In genomic region chr2:150904272-150904935, GRCm38 (mm10) we compare ENCODE assay signal across 8 mouse cellular contexts. TPM values are rescaled to one million over a fixed set of nuclear protein-coding genes. Genes with fewer than 3 reads are reported as not detected.
DNase-seq lines count a peak whose midpoint lies in the region; ATAC-seq and TF ChIP-seq lines count a peak whose summit lies in the region.

Gene Abhd12 (minus strand): TSS chr2:150904741.

- peak within 1 kb of the TSS; percentile 87 for H3K9ac ChIP-seq in embryonic facial prominence, embryonic 14.5 days (ENCODE audit: low read depth, low read length)
- H3K9ac ChIP-seq in limb, embryonic 14.5 days (ENCODE audit: low read depth, low read length, severe bottlenecking) = peak within 1 kb of the TSS; percentile 83
- peak within 1 kb of the TSS; percentile 93 for H3K9ac ChIP-seq in midbrain, postnatal 0 days (replicated peaks; ENCODE audit: low read length, poor library complexity, severe bottlenecking)

- H3K9me3 ChIP-seq in embryonic facial prominence, embryonic 14.5 days (ENCODE audit: control insufficient read depth, low read length) = no peaks in the 10 kb centered on the region
- no peaks in the 10 kb centered on the region for H3K9me3 ChIP-seq in limb, embryonic 14.5 days (ENCODE audit: control insufficient read depth, low read length)
- H3K9me3 ChIP-seq in midbrain, postnatal 0 days (ENCODE audit: low read length) = no peaks in the 10 kb centered on the region

- ATAC-seq in embryonic facial prominence, embryonic 14.5 days (ENCODE audit: low read depth) = peak; percentile 98
- peak; percentile 97 for ATAC-seq in limb, embryonic 14.5 days (ENCODE audit: low FRiP score, low read depth)
- peak; percentile 98 for ATAC-seq in midbrain, postnatal 0 days (ENCODE audit: low FRiP score)

- H3K4me2 ChIP-seq in embryonic facial prominence, embryonic 14.5 days (ENCODE audit: low read depth, low read length) = peak within 1 kb of the TSS; percentile 82
- H3K4me2 ChIP-seq in limb, embryonic 14.5 days (replicated peaks; ENCODE audit: low read depth, low read length, severe bottlenecking) = peak within 1 kb of the TSS; percentile 93
- H3K4me2 ChIP-seq in midbrain, postnatal 0 days (ENCODE audit: low read depth, low read length, poor library complexity, severe bottlenecking) = peak within 1 kb of the TSS; percentile 76

- TF ChIP-seq POLR2A in limb, embryonic 14.5 days (IDR thresholded peaks at IDR 0.05; ENCODE audit: borderline replicate concordance, extremely low read depth, insufficient read depth, insufficient read length) = no peak

- whole genome bisulfite sequencing in embryonic facial prominence, embryonic 14.5 days = 0% methylated on average over 38 of the region's 72 CpGs
- under 1% methylated on average over 45 of the region's 72 CpGs for WGBS in limb, embryonic 14.5 days
- under 1% methylated on average over 66 of the region's 72 CpGs for WGBS in midbrain, postnatal 0 days

- peak within 1 kb of the TSS; percentile 84 for H3K27ac ChIP-seq in embryonic facial prominence, embryonic 14.5 days (replicated peaks; ENCODE audit: low read depth, low read length)
- H3K27ac ChIP-seq in limb, embryonic 14.5 days (replicated peaks; ENCODE audit: low read depth, low read length) = peak within 1 kb of the TSS; percentile 77
- peak within 1 kb of the TSS; percentile 88 for H3K27ac ChIP-seq in midbrain, postnatal 0 days (ENCODE audit: low read depth, low read length)

- H3K4me1 ChIP-seq in embryonic facial prominence, embryonic 14.5 days (ENCODE audit: control insufficient read depth, insufficient read depth, low read length) = peaks cover 15% of the 10 kb centered on the region
- peaks cover 6% of the 10 kb centered on the region for H3K4me1 ChIP-seq in limb, embryonic 14.5 days (ENCODE audit: control insufficient read depth, insufficient read depth, low read length)
- H3K4me1 ChIP-seq in midbrain, postnatal 0 days (ENCODE audit: insufficient read depth, low read length) = peaks cover 3% of the 10 kb centered on the region; the same call in 1 of the 2 replicates

- TF ChIP-seq CTCF in midbrain, postnatal 0 days (IDR thresholded peaks at IDR 0.05) = no peak

- H3K4me3 ChIP-seq in embryonic facial prominence, embryonic 14.5 days (ENCODE audit: low read depth, low read length) = peak within 1 kb of the TSS; percentile 84
- H3K4me3 ChIP-seq in limb, embryonic 14.5 days (replicated peaks; ENCODE audit: low read length) = peak within 1 kb of the TSS; percentile 88
- peak within 1 kb of the TSS; percentile 93 for H3K4me3 ChIP-seq in midbrain, postnatal 0 days (ENCODE audit: low read depth, low read length)

- H3K36me3 ChIP-seq in embryonic facial prominence, embryonic 14.5 days (ENCODE audit: control insufficient read depth, insufficient read depth, low read length) = no peaks in the 10 kb centered on the region
- H3K36me3 ChIP-seq in limb, embryonic 14.5 days (ENCODE audit: control insufficient read depth, insufficient read depth, low read length) = no peaks in the 10 kb centered on the region
- 0 out of 2 replicates have a peak, but pooled peaks cover 5% of the 10 kb centered on the region for H3K36me3 ChIP-seq in midbrain, postnatal 0 days (ENCODE audit: insufficient read depth, low read length)

- peak; percentile 97 for DNase-seq in 3T3-L1 (ENCODE audit: low read depth, low spot score)
- peak; percentile 95 to 97 for DNase-seq in adrenal gland, postnatal 4 days (ENCODE audit: low spot score in 2 of 2)
- DNase-seq in embryonic facial prominence, embryonic 14.5 days (ENCODE audit: low spot score) = peak; percentile 98
- peak; percentile 96 for DNase-seq in heart, adult 8-10 months (ENCODE audit: low spot score)
- peak; percentile 98 for DNase-seq in kidney, adult 9 months
- DNase-seq in limb, embryonic 14.5 days (ENCODE audit: low spot score) = peak; percentile 94
- DNase-seq in midbrain, postnatal 0 days (ENCODE audit: low spot score) = peak; percentile 98
- DNase-seq in spleen, postnatal 14 days (ENCODE audit: low spot score in 2 of 2) = peak; percentile 98 to 99

- no peaks in the 10 kb centered on the region for H3K27me3 ChIP-seq in embryonic facial prominence, embryonic 14.5 days (replicated peaks; ENCODE audit: control insufficient read depth, insufficient read depth, low read length)
- H3K27me3 ChIP-seq in limb, embryonic 14.5 days (ENCODE audit: control insufficient read depth, insufficient read depth, low read length) = no peaks in the 10 kb centered on the region
- H3K27me3 ChIP-seq in midbrain, postnatal 0 days (ENCODE audit: insufficient read depth, low read length) = no peaks in the 10 kb centered on the region

RNA-seq across cellular contexts. Expression of gene Abhd12, which starts in this region (rescaled TPM):
- 10 to 100 TPM; 52.0 to 52.8 TPM for total RNA-seq in adrenal gland, postnatal 4 days (2021)
- polyA plus RNA-seq in embryonic facial prominence, embryonic 14.5 days (2014; fragmentation: Nextera tagmentation; extraction: Ambion mirVana) = 65.9 and 72.5 TPM in 2 replicates
- 10 to 100 TPM; 46.3 to 48.8 (median 47.5) TPM for total RNA-seq in heart, adult 8-10 months (2022)
- 56.5 and 62.2 TPM in 2 replicates for polyA plus RNA-seq in limb, embryonic 14.5 days (2012; rRNA removed)
- 67.1 and 69.7 TPM in 2 replicates for polyA plus RNA-seq in limb, embryonic 14.5 days (2014; fragmentation: Nextera tagmentation; extraction: Ambion mirVana)
- total RNA-seq in midbrain, postnatal 0 days (2014; rRNA removed) = 156 and 167 TPM in 2 replicates
- 144 and 156 TPM in 2 replicates for polyA plus RNA-seq in midbrain, postnatal 0 days (2015; fragmentation: Nextera tagmentation; extraction: Ambion mirVana)

Comparison
In these comparisons a context has a peak if more than half of its experiments do, and no peak if none do; other contexts are left out.
1. Peak in every context shown above with its lines: DNase-seq, ATAC-seq, H3K4me3 ChIP-seq and H3K27ac ChIP-seq.